Mouse (Mus musculus) heart, adult 2 months (tissue): ENCODE results near the gene Rxrb.

ENCODE experiments used
- CTCF ChIP-seq: fragments of 200-600 bp; IDR thresholded peaks from 2 replicates; pipeline ENCODE4 v1.8.1; 2022; ENCODE audit warnings: antibody characterized with exemption, mild to moderate bottlenecking, moderate library complexity
- POLR2A ChIP-seq: fragments of 200-500 bp; IDR thresholded peaks from 2 replicates; pipeline ENCODE4 v1.6.1; 2011; ENCODE audit warnings: mild to moderate bottlenecking, low read depth, low read length, control low read depth; ENCODE audit not compliant: insufficient read depth

DNA sequence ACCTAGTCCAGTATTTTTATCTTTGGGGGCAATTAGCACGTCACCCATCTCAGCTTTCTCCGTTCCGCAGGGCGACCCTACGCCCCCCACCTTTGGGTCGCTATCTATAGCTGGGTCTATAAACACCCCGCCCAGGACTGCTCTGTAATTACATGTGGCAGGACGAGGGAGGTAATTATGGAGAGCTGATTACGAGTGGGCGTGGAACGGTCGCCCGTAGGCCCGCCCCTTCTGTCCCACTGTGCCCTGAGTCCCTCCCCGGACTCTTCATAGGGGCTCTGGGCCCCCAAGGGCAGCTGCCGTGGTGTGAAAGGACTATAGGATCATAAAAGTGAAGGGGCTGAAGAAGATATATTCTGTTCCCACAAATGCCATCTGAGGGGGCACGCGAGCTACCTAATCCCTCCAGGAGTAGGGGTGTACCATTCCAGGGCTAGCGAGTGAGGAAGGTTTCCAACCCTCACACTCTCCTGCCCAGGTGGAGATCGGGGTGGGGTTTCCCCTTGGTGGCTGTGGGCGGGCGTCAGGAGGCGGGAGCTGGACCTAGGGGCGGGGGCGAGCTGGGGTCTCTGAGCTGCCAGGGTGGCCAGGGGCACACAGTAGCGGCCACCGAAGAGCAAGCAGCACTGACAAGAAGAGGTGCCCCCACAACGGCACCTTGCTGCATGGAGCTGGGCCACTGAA, 7.4 kb downstream of the Rxrb start, which contains the start of gene Col11a2:
- no peak for TF ChIP-seq CTCF
- TF ChIP-seq POLR2A: no peak
